Mouse (Mus musculus) midbrain, embryonic 11.5 days (tissue): ENCODE results near the gene Dynll2. TPM values are rescaled to one million over a fixed set of nuclear protein-coding genes. Genes with fewer than 3 reads are reported as not detected.
"Not testable (repeated sequence)": the region's sequence is repeated elsewhere in the genome, so short reads cannot be mapped to it uniquely, and the experiment has no call there.

Source experiments
- ATAC-seq: fragments of 200-750 bp; cut with Nextera tagmentation; 2 replicates; pipeline ENCODE4 v1.8.0; 2017; ENCODE audit warnings: moderate TSS enrichment, moderate library complexity; ENCODE audit not compliant: low FRiP score
- DNase-seq: peaks from one replicate; pipeline ENCODE4 v3.0.0; 2015; ENCODE audit warnings: low spot score; ENCODE audit errors: missing footprints
- H3K27ac ChIP-seq: fragments of 300-500 bp; sonication (generic); 2 replicates; pipeline ENCODE4 v1.5.1; 2014; ENCODE audit warnings: low read depth, low read length
- H3K27me3 ChIP-seq: fragments of 300-500 bp; sonication (generic); 2 replicates; pipeline ENCODE4 v1.6.1; 2014; ENCODE audit warnings: mild to moderate bottlenecking, low read length, moderate library complexity, mixed read lengths; ENCODE audit not compliant: control insufficient read depth, insufficient read depth
- H3K36me3 ChIP-seq: fragments of 300-500 bp; sonication (generic); 2 replicates; pipeline ENCODE4 v1.6.1; 2014; ENCODE audit warnings: mild to moderate bottlenecking, low read length, moderate library complexity, mixed read lengths; ENCODE audit not compliant: control insufficient read depth, insufficient read depth
- H3K4me1 ChIP-seq: fragments of 300-500 bp; sonication (generic); 2 replicates; pipeline ENCODE4 v1.6.1; 2014; ENCODE audit warnings: low read length; ENCODE audit not compliant: control insufficient read depth, insufficient read depth
- H3K4me2 ChIP-seq: fragments of 300-500 bp; sonication (generic); 2 replicates; pipeline ENCODE4 v1.6.1; 2014; ENCODE audit warnings: mild to moderate bottlenecking, moderate library complexity
- H3K4me3 ChIP-seq: fragments of 300-500 bp; sonication (generic); 2 replicates; pipeline ENCODE4 v1.5.1; 2014; ENCODE audit warnings: low read depth, low read length
- H3K9ac ChIP-seq: fragments of 300-500 bp; sonication (generic); 2 replicates; pipeline ENCODE4 v1.6.1; 2014; ENCODE audit warnings: low read length
- H3K9me3 ChIP-seq: fragments of 300-500 bp; sonication (generic); 2 replicates; pipeline ENCODE4 v1.6.1; 2016; ENCODE audit warnings: low read length; ENCODE audit not compliant: control insufficient read depth
- WGBS: fragments of 180-500 bp; shearing (Covaris S2); extraction: QIAGEN DNeasy Blood & Tissue Kit; methylation state at CpG from one replicate; pipeline ENCODE4 v1.1.7; 2014; 5-methylcytosine and 5-hydroxymethylcytosine counted together
- polyA plus RNA-seq: library from polyadenylated mRNA; unstranded; fragments of >200 nt; fragmentation: Nextera tagmentation; extraction: Ambion mirVana; gene quantifications from 2 replicates; pipeline ENCODE4 v1.2.1, GENCODE M21; 2014

The Dynll2 gene
- polyA plus RNA-seq, 1 experiment from 2014 or later = 22.6 TPM

GRCm38 (mm10) chr11:87977021-87977420 is 10.3 kb downstream of the Dynll2 start:
- H3K4me3 ChIP-seq, H3K27me3 ChIP-seq, H3K9ac ChIP-seq, H3K9me3 ChIP-seq, DNase-seq, ATAC-seq, H3K4me2 ChIP-seq, H3K27ac ChIP-seq, H3K4me1 ChIP-seq: not testable (repeated sequence)
- 83% methylated on average over 8 of the region's 8 CpGs for WGBS
- H3K36me3 ChIP-seq = peaks cover 24% of the 10 kb centered on the region

- Histone ChIP-seq H3K9ac (no peak overlapping the region), H3K9me3 (no peaks in the 10 kb centered on the region), H3K27me3 (no peaks in the 10 kb centered on the region), H3K4me3 (no peak overlapping the region), H3K4me2 (no peak overlapping the region), H3K36me3 (peaks cover 3% of the 10 kb centered on the region; the same call in 1 of the 2 replicates), H3K4me1 (no peaks in the 10 kb centered on the region), H3K27ac (no peak overlapping the region)
- 27% methylated on average over 11 of the region's 11 CpGs for WGBS
- ATAC-seq (peak; percentile 55; the same call in 1 of the 2 replicates), DNase-seq (peak; percentile 91)
Observed at GRCm38 (mm10) chr11:87974477-87975181, 12.7 kb downstream of the Dynll2 start.

- Histone ChIP-seq H3K27ac (no peak overlapping the region), H3K4me3 (no peak overlapping the region), H3K4me2 (no peak overlapping the region), H3K27me3 (no peaks in the 10 kb centered on the region), H3K9ac (no peak overlapping the region), H3K9me3 (no peaks in the 10 kb centered on the region), H3K36me3 (peaks cover 2% of the 10 kb centered on the region; the same call in 1 of the 2 replicates), H3K4me1 (no peaks in the 10 kb centered on the region)
- DNase-seq (no peak), ATAC-seq (no peak)
- WGBS = 55% methylated on average over 10 of the region's 10 CpGs
Observed at GRCm38 (mm10) chr11:87973559-87974305, 13.6 kb downstream of the Dynll2 start.

- Histone ChIP-seq H3K27me3 (no peaks in the 10 kb centered on the region), H3K4me1 (no peaks in the 10 kb centered on the region), H3K9ac (no peak overlapping the region), H3K4me3 (no peak overlapping the region), H3K9me3 (no peaks in the 10 kb centered on the region), H3K4me2 (no peak overlapping the region), H3K36me3 (no peaks in the 10 kb centered on the region; the same call in 1 of the 2 replicates), H3K27ac (no peak overlapping the region)
- ATAC-seq = no peak
- 84% methylated on average over 6 of the region's 6 CpGs for WGBS
- DNase-seq = no peak
Observed at GRCm38 (mm10) chr11:87972829-87973228, 14.5 kb downstream of the Dynll2 start.

GRCm38 (mm10) chr11:87968356-87969122 is 18.8 kb downstream of the Dynll2 start:
- no peak for ATAC-seq
- 17% methylated on average over 18 of the region's 20 CpGs for WGBS
- H3K27me3 ChIP-seq = no peaks in the 10 kb centered on the region
- H3K4me3 ChIP-seq = no peak overlapping the region
- H3K4me1 ChIP-seq = no peaks in the 10 kb centered on the region
- no peak overlapping the region for H3K4me2 ChIP-seq
- no peaks in the 10 kb centered on the region for H3K9me3 ChIP-seq
- DNase-seq = no peak
- no peak overlapping the region for H3K9ac ChIP-seq
- H3K36me3 ChIP-seq = no peaks in the 10 kb centered on the region
- H3K27ac ChIP-seq = no peak overlapping the region

- DNase-seq = peak; percentile 98
- Histone ChIP-seq H3K27me3 (no peaks in the 10 kb centered on the region), H3K4me1 (no peaks in the 10 kb centered on the region), H3K4me2 (peak overlapping the region; percentile 27; the same call in 1 of the 2 replicates), H3K27ac (no peak overlapping the region), H3K36me3 (no peaks in the 10 kb centered on the region), H3K9me3 (no peaks in the 10 kb centered on the region), H3K9ac (no peak overlapping the region), H3K4me3 (no peak overlapping the region; the same call in 1 of the 2 replicates)
- no peak for ATAC-seq
- WGBS = 2% methylated on average over 15 of the region's 17 CpGs
Observed at GRCm38 (mm10) chr11:87967692-87968289, 19.5 kb downstream of the Dynll2 start.

- Histone ChIP-seq H3K36me3 (no peaks in the 10 kb centered on the region), H3K27me3 (no peaks in the 10 kb centered on the region), H3K4me3 (no peak overlapping the region), H3K9me3 (no peaks in the 10 kb centered on the region), H3K27ac (no peak overlapping the region), H3K4me1 (no peaks in the 10 kb centered on the region), H3K4me2 (no peak overlapping the region), H3K9ac (no peak overlapping the region)
- DNase-seq (no peak), ATAC-seq (no peak)
- 55% methylated on average over 10 of the region's 10 CpGs for WGBS
Observed at GRCm38 (mm10) chr11:87966214-87966613, 21.1 kb downstream of the Dynll2 start.

GRCm38 (mm10) chr11:87965293-87965692 is 22.0 kb downstream of the Dynll2 start:
- no peak overlapping the region for H3K4me3 ChIP-seq
- H3K27me3 ChIP-seq = no peaks in the 10 kb centered on the region
- no peaks in the 10 kb centered on the region for H3K4me1 ChIP-seq
- no peak for ATAC-seq
- H3K9me3 ChIP-seq = no peaks in the 10 kb centered on the region
- no peaks in the 10 kb centered on the region for H3K36me3 ChIP-seq
- no peak for DNase-seq
- 47% methylated on average over 3 of the region's 3 CpGs for WGBS
- H3K4me2 ChIP-seq = no peak overlapping the region
- H3K9ac ChIP-seq = no peak overlapping the region
- H3K27ac ChIP-seq = no peak overlapping the region
